Mouse (Mus musculus) liver, adult 2 months (tissue): ENCODE results near the gene Dgkg. TPM values are rescaled to one million over a fixed set of nuclear protein-coding genes. Genes with fewer than 3 reads are reported as not detected.

Source experiments
- DNase-seq: peaks from one replicate; pipeline ENCODE4 v3.0.0-alpha.2; 2011; ENCODE audit warnings: low read depth, low spot score; ENCODE audit errors: extremely low read depth
- H3K27ac ChIP-seq: fragments of 200-500 bp; replicated peaks from 2 replicates; pipeline ENCODE4 v1.5.1; 2012; ENCODE audit warnings: low read depth, mild to moderate bottlenecking, control low read depth, inconsistent platforms, low read length; ENCODE audit not compliant: insufficient read depth
- H3K27me3 ChIP-seq: fragments of 200-500 bp; 2 replicates; pipeline ENCODE4 v1.6.1; 2012; ENCODE audit warnings: mild to moderate bottlenecking, moderate library complexity, low read length, inconsistent platforms; ENCODE audit not compliant: control insufficient read depth, insufficient read depth
- H3K36me3 ChIP-seq: fragments of 200-500 bp; 2 replicates; pipeline ENCODE4 v1.6.1; 2012; ENCODE audit warnings: low read length, inconsistent platforms; ENCODE audit not compliant: control insufficient read depth, insufficient read depth
- H3K4me1 ChIP-seq: fragments of 200-500 bp; 2 replicates; pipeline ENCODE4 v1.6.1; 2011; ENCODE audit warnings: low read length; ENCODE audit not compliant: control insufficient read depth, insufficient read depth
- H3K4me3 ChIP-seq: fragments of 200-500 bp; 2 replicates; pipeline ENCODE4 v1.5.1; 2011; ENCODE audit warnings: low read depth, mild to moderate bottlenecking, control low read depth, low read length, moderate library complexity; ENCODE audit not compliant: insufficient read depth
- H3K79me2 ChIP-seq: fragments of 200-500 bp; 2 replicates; pipeline ENCODE4 v1.6.1; 2012; ENCODE audit warnings: inconsistent platforms, mild to moderate bottlenecking, low read length, moderate library complexity; ENCODE audit not compliant: control insufficient read depth, insufficient read depth
- H3K9ac ChIP-seq: fragments of 200-500 bp; 2 replicates; pipeline ENCODE4 v1.6.1; 2012; ENCODE audit warnings: low read depth, mild to moderate bottlenecking, control low read depth, inconsistent platforms, low read length
- CTCF ChIP-seq: fragments of 200-500 bp; IDR thresholded peaks from 2 replicates; pipeline ENCODE4 v1.5.1; 2011; ENCODE audit warnings: low read depth, low read length, control low read depth
- POLR2A ChIP-seq: fragments of 200-500 bp; IDR thresholded peaks from 2 replicates; pipeline ENCODE4 v1.6.1; 2011; ENCODE audit warnings: low read length, control low read depth; ENCODE audit not compliant: insufficient read depth; ENCODE audit errors: extremely low read depth
- WGBS: fragments of 180-500 bp; shearing (Covaris S2); methylation state at CpG from one replicate; pipeline ENCODE4 v1.1.7; 2018; 5-methylcytosine and 5-hydroxymethylcytosine counted together
- polyA plus RNA-seq: library from polyadenylated mRNA; depleted of rRNA; stranded (reverse); fragments of >200 nt; gene quantifications from 2 replicates; pipeline ENCODE4 v1.2.3, GENCODE M21; 2012
- total RNA-seq: library from RNA; depleted of rRNA; stranded (reverse); fragments of >200 nt; gene quantifications from 2 replicates; pipeline ENCODE4 v1.2.3, GENCODE M21; 2014

Gene Dgkg
- total and polyA plus RNA-seq, 2 experiments: under 0.01 to 0.02 TPM

DNA sequence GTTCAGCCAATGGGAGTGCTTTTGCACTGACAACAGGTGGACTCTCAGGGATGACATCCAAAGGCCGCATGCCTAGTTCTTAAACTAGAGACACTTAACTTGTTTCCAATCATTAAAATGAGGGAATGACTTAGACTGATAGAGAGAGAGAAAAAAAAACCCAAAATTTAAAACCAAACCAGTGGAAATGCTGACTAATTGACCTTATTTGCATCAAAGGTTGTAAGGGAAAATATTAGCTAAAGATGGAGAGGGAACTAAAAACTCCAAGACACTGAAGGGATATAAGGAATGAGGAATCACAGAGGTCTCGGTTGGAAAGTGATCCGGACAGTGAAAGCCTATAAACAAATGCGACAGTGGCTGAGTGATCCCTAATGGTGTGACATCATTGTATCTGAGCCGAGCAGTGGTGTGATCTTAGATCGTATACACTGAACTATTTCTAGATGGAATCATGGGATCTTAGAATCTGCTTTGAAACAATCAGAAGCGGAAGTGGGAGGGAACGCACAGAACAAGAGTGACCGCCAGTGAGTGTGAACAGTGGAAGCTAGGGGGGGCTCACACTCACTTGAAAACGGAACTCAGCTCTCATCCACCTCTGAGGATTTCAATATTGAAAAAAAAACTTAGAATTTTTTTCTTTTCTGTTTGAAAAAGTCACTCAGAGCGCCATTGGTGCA is 70.7 kb downstream of the Dgkg start:
- no peak overlapping the region for H3K9ac ChIP-seq
- H3K27me3 ChIP-seq: no peaks in the 10 kb centered on the region
- TF ChIP-seq CTCF: no peak
- no peak for TF ChIP-seq POLR2A
- no peaks in the 10 kb centered on the region for H3K36me3 ChIP-seq
- no peak overlapping the region for H3K27ac ChIP-seq
- no peaks in the 10 kb centered on the region for H3K79me2 ChIP-seq
- 81% methylated on average over 11 of the region's 11 CpGs for WGBS
- DNase-seq: no peak
- no peaks in the 10 kb centered on the region for H3K4me1 ChIP-seq
- H3K4me3 ChIP-seq: no peak overlapping the region

DNA sequence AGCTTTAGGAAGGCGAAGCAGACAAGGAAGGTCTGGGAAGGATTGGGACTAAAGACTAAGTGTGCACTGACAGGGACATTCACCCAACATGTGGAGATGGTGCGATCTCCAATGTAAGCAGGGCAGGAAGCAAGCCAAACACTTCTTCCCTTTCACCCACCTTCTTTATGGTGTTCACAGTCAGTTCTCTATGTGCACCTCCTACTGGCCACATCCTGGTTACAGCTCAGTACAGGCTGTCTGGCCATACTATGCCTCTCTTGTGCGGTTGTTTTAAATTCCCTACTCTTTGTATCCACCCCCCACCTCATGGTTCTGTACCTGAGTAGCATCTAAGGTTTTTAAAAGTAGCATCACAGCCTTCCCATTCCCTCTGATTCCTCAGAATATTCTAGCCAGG is 71.5 kb downstream of the Dgkg start:
- Histone ChIP-seq H3K4me1 (no peaks in the 10 kb centered on the region), H3K9ac (no peak overlapping the region), H3K36me3 (no peaks in the 10 kb centered on the region), H3K79me2 (no peaks in the 10 kb centered on the region), H3K27me3 (no peaks in the 10 kb centered on the region), H3K4me3 (no peak overlapping the region), H3K27ac (no peak overlapping the region)
- WGBS: 82% methylated on average over 3 of the region's 3 CpGs
- DNase-seq: no peak
- TF ChIP-seq CTCF: no peak
- TF ChIP-seq POLR2A: no peak

DNA sequence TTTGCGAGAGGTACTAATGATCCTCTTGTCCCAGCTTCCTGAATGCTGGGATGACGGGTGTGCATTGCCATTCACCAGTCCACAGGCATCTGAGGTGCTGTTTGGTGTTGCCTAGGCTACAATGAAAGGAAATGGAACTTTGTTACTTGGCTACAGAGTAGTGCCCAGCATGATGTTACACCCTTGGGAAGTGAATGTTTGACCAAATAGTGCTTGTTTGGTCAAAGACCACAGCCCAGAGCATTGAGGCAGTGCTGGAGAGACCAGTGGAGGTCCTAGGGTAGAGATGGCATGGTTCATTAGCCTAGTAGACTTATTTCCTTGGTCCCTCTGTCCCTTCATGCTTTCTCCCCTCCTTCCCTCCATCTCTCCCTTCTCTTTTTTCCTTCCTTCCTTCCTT is 73.6 kb downstream of the Dgkg start:
- Histone ChIP-seq H3K27me3 (no peaks in the 10 kb centered on the region), H3K4me1 (no peaks in the 10 kb centered on the region), H3K27ac (no peak overlapping the region), H3K4me3 (no peak overlapping the region), H3K36me3 (no peaks in the 10 kb centered on the region), H3K9ac (no peak overlapping the region), H3K79me2 (no peaks in the 10 kb centered on the region)
- no peak for DNase-seq
- WGBS: 71% methylated on average over 2 of the region's 2 CpGs
- TF ChIP-seq POLR2A (no peak), CTCF (no peak)

DNA sequence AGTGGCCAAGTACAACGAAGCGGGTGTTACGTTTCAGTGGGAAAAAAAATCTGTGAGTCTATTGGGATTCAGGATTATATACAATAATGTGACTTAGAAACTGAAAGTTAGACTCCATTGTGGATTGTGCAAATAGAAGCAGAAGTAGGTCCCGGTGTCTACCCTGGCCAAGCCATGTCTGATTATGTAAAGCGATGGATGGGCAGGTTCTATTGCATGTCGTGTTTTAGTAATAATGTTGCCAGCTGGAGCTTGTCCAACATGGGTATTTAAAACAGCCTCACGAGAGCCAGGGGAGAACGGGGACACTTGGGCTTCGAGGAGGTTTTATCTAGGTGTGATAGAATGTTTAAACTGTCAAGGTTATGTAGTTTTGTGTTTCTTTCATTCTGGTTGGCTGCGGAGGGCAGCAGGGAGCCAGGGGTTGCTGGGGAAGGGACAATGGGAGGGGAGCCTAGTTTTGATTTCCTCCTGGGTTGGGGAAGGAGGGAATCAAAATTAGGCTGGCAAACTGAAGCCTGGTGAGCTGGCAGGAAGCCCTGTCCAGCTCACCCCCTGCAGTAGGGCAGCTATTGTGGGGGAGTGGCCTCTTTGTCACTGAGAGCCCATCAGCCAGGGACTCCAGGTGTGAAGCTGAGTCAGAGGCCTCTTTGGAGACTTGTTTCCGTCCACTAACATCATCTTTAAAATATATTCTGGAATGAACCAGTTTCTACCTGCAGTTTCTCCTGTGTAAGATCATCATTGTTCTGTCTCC is 74.7 kb downstream of the Dgkg start:
- no peaks in the 10 kb centered on the region for H3K36me3 ChIP-seq
- H3K27ac ChIP-seq: no peak overlapping the region
- no peaks in the 10 kb centered on the region for H3K4me1 ChIP-seq
- no peaks in the 10 kb centered on the region for H3K27me3 ChIP-seq
- H3K9ac ChIP-seq: no peak overlapping the region
- 53% methylated on average over 11 of the region's 11 CpGs for WGBS
- TF ChIP-seq POLR2A: no peak
- no peak for DNase-seq
- no peak overlapping the region for H3K4me3 ChIP-seq
- no peaks in the 10 kb centered on the region for H3K79me2 ChIP-seq

DNA sequence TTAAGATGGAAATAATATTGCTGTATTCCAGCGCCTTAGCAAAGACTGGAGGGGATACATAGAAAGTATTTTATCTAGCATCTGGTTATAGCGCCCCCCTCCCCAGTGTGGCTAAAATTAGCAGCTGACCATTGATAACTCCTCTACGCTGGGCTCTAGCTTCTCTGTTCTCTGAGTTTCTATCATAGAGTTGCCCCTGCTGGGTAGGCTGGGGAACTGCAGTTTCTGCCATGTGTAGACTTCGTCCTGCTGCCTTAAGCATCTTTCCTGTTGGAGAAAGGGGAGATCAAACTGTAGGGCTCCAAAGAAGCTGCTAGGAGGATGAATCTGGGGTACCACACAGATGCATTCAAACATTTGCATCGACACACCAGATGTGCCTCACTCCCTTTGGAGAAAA is 76.9 kb downstream of the Dgkg start:
- no peaks in the 10 kb centered on the region for H3K79me2 ChIP-seq
- no peak for DNase-seq
- H3K9ac ChIP-seq: no peak overlapping the region
- no peaks in the 10 kb centered on the region for H3K27me3 ChIP-seq
- no peak overlapping the region for H3K4me3 ChIP-seq
- TF ChIP-seq POLR2A: no peak
- H3K4me1 ChIP-seq: no peaks in the 10 kb centered on the region
- no peak overlapping the region for H3K27ac ChIP-seq
- WGBS: 40% methylated on average over 5 of the region's 5 CpGs
- no peaks in the 10 kb centered on the region for H3K36me3 ChIP-seq

DNA sequence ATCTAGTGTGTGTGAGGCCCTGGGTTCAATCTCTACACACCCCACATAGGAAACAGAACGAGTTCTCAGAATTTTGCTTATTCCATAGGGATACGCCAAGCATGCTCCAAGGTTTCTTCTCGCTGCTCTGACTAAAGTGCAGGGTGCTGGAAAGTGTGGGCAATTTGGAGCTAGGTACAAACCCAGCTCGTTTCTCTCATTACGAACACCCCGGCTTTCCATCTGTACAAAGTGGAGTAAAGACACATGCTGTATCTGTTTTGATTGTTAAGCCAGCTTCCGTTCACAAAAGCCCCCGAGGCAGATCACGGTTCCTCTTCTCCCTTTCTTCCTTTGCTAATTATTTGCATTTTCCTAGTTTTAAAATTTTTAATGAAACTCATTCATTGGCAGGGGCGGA is 78.1 kb downstream of the Dgkg start:
- no peak for TF ChIP-seq POLR2A
- no peak for TF ChIP-seq CTCF
- no peak for DNase-seq
- WGBS: 85% methylated on average over 10 of the region's 10 CpGs

More for the DNA sequence above, 78.1 kb downstream of the Dgkg start:
- H3K4me1 ChIP-seq: no peaks in the 10 kb centered on the region
- H3K4me3 ChIP-seq: no peak overlapping the region
- H3K36me3 ChIP-seq: no peaks in the 10 kb centered on the region
- no peaks in the 10 kb centered on the region for H3K27me3 ChIP-seq
- H3K79me2 ChIP-seq: no peaks in the 10 kb centered on the region
- H3K27ac ChIP-seq: no peak overlapping the region
- no peak overlapping the region for H3K9ac ChIP-seq
